Mouse (Mus musculus): ENCODE data around the gene Etv5. TPM values are rescaled to one million over a fixed set of nuclear protein-coding genes. Genes with fewer than 3 reads are reported as not detected.
A peak's percentile ranks its signal among the peaks of the same experiment; 100 is the strongest.
"Not testable (repeated sequence)": the region's sequence is repeated elsewhere in the genome, so short reads cannot be mapped to it uniquely, and the experiment has no call there.

Gene Etv5
- polyA plus RNA-seq, 1 experiment from 2014 or later, result 59.8 TPM

- Histone ChIP-seq H3K9ac (no peak overlapping the region), H3K36me3 (no peaks in the 10 kb centered on the region), H3K27ac (no peak overlapping the region), H3K4me3 (replicated peaks) (no peak overlapping the region), H3K27me3 (no peaks in the 10 kb centered on the region), H3K9me3 (replicated peaks) (no peaks in the 10 kb centered on the region; the same call in 1 of the 2 replicates), H3K4me1 (no peaks in the 10 kb centered on the region), H3K4me2 (no peak overlapping the region)
- no peak for ATAC-seq (replicated peaks; ENCODE audit: low FRiP score)
- 65% methylated on average over 3 of the region's 3 CpGs for WGBS
These were observed 73.9 kb downstream of the Etv5 start for GRCm38 (mm10) chr16:22365596-22365995.

DNA sequence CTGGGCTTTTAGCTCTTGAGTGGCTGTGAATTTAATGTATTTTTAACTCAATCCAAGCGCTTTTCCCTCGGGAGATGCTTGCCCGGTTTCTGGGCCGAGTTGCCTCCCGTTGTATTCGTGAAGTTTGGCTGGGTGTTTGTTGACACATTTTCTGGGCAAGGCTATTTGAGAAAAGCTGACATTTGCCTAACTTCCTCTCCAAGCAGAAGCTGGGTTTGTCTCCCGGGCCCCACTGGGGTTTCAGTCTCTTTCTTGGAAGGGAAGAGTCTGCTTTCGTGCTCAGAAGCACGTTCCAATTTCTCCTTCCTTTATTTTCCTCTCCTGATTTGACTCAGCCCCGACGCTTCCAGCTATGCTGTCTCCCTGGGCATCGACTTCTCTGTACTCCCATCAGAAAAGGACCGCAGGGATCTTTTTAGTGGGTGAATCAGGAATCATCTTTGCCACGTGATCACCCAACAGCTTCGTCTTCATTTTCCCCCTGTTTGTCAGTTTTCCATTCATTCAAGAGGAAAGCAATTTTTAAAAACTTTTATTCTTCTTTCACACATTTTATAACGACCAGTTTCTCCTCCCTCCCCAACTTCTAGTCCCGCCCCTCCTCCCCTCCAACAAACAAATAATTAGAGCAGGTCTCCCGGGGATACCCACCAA is 80.7 kb downstream of the Etv5 start:
- no peak for ATAC-seq (replicated peaks; ENCODE audit: low FRiP score)
- H3K27ac ChIP-seq, result no peak overlapping the region
- no peaks in the 10 kb centered on the region; the same call in 1 of the 2 replicates for H3K9me3 ChIP-seq (replicated peaks)
- no peaks in the 10 kb centered on the region for H3K27me3 ChIP-seq
- no peaks in the 10 kb centered on the region for H3K36me3 ChIP-seq
- H3K9ac ChIP-seq, result no peak overlapping the region
- H3K4me3 ChIP-seq (replicated peaks), result peak overlapping the region; percentile 16; the same call in 1 of the 2 replicates
- H3K4me2 ChIP-seq, result peak overlapping the region; percentile 51
- WGBS, result 19% methylated on average over 18 of the region's 18 CpGs
- H3K4me1 ChIP-seq, result peaks cover 6% of the 10 kb centered on the region; the same call in 1 of the 2 replicates

DNA sequence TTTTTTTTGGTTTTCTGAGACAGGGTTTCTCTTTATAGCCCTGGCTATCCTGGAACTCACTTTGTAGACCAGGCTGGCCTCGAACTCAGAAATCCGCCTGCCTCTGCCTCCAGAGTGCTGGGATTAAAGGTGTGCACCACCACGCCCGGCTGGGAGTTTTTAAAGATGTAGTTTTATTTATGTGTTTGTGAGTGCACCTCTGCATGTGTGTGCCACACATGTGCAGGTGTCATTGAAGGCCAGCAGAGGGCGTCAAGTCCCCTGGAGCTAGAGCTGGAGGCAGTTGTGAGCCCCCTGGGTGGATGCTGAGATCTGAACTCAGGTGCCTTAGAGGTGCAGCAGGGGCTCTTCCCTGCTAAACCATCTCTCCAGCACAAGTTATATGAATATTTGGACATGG is 85.3 kb downstream of the Etv5 start:
- H3K27me3 ChIP-seq; H3K4me3 ChIP-seq (replicated peaks); ATAC-seq (replicated peaks; ENCODE audit: low FRiP score); H3K4me1 ChIP-seq; H3K27ac ChIP-seq; H3K9me3 ChIP-seq (replicated peaks); H3K9ac ChIP-seq; H3K4me2 ChIP-seq; H3K36me3 ChIP-seq: not testable (repeated sequence)
- WGBS, result 87% methylated on average over 5 of the region's 5 CpGs

DNA sequence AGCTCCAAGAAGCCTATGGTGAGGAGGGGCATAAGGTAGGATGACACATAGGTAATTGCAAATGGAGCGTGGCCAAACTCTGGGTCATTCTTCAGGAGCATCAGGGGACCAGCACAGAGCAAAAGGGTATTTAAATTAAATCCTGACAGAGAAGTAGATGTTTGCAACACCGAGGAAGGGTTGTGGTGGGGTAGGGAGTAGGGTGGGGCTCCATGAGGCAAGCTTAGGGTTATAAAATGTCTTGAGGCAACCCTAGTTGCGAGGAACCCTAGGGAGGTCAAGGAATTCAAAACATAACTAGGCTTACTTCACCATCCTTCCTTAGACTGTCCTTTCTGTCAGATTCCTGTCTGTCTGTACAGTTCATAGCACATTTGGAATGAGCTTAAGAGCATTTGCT is 85.9 kb downstream of the Etv5 start:
- H3K4me1 ChIP-seq, result peaks cover 7% of the 10 kb centered on the region
- no peaks in the 10 kb centered on the region for H3K36me3 ChIP-seq
- no peak overlapping the region for H3K4me3 ChIP-seq (replicated peaks)
- no peak overlapping the region for H3K9ac ChIP-seq
- no peaks in the 10 kb centered on the region for H3K9me3 ChIP-seq (replicated peaks)
- ATAC-seq (replicated peaks; ENCODE audit: low FRiP score), result no peak
- no peak overlapping the region for H3K4me2 ChIP-seq
- no peak overlapping the region for H3K27ac ChIP-seq
- WGBS, result 80% methylated on average over 3 of the region's 3 CpGs
- H3K27me3 ChIP-seq, result no peaks in the 10 kb centered on the region

DNA sequence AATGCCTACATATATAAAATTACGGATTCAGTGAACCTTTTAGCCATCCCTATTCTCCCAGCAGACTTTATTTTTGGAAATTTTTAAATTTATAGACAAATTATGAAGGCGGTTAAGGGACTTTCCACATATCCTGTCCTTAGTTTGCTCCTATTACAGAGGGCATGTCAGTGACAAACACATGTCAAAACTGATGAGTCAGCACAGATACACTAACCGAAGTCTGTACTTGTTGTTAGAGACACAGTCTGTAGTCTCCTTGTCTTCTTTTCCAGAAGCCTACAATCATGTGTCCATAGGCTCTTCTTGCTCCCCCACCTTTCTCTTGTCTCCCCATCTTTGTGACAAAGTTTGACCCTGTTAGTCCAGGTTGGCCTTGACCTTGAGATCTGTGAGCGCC is 88.3 kb downstream of the Etv5 start:
- peaks cover 7% of the 10 kb centered on the region for H3K4me1 ChIP-seq
- WGBS, result 91% methylated on average over 4 of the region's 4 CpGs

GRCm38 (mm10) chr16:22349798-22350197 is 89.7 kb downstream of the Etv5 start:
- H3K4me1 ChIP-seq, result peaks cover 7% of the 10 kb centered on the region
- WGBS, result 79% methylated on average over 5 of the region's 5 CpGs
- H3K4me2 ChIP-seq, result no peak overlapping the region
- ATAC-seq (replicated peaks; ENCODE audit: low FRiP score), result no peak
- no peaks in the 10 kb centered on the region for H3K36me3 ChIP-seq
- H3K9ac ChIP-seq, result no peak overlapping the region
- H3K4me3 ChIP-seq (replicated peaks), result no peak overlapping the region
- H3K9me3 ChIP-seq (replicated peaks), result no peaks in the 10 kb centered on the region
- no peak overlapping the region for H3K27ac ChIP-seq
- no peaks in the 10 kb centered on the region for H3K27me3 ChIP-seq

More for the DNA sequence above, 88.3 kb downstream of the Etv5 start:
- Histone ChIP-seq H3K27ac (no peak overlapping the region), H3K36me3 (no peaks in the 10 kb centered on the region), H3K9ac (no peak overlapping the region), H3K27me3 (no peaks in the 10 kb centered on the region), H3K9me3 (replicated peaks) (no peaks in the 10 kb centered on the region), H3K4me3 (replicated peaks) (no peak overlapping the region), H3K4me2 (no peak overlapping the region)
- ATAC-seq (replicated peaks; ENCODE audit: low FRiP score), result no peak

GRCm38 (mm10) chr16:22348478-22349270 is 90.8 kb downstream of the Etv5 start:
- ATAC-seq (replicated peaks; ENCODE audit: low FRiP score), result no peak
- H3K9ac ChIP-seq, result no peak overlapping the region

GRCm38 (mm10) chr16:22348014-22348413 is 91.5 kb downstream of the Etv5 start:
- Histone ChIP-seq H3K9ac (no peak overlapping the region), H3K4me3 (replicated peaks) (no peak overlapping the region), H3K27me3 (no peaks in the 10 kb centered on the region), H3K4me1 (peaks cover 7% of the 10 kb centered on the region), H3K36me3 (no peaks in the 10 kb centered on the region), H3K27ac (no peak overlapping the region), H3K4me2 (no peak overlapping the region), H3K9me3 (replicated peaks) (no peaks in the 10 kb centered on the region)
- 66% methylated on average over 4 of the region's 4 CpGs for WGBS
- no peak for ATAC-seq (replicated peaks; ENCODE audit: low FRiP score)

More at GRCm38 (mm10) chr16:22348478-22349270, 90.8 kb downstream of the Etv5 start:
- no peak overlapping the region for H3K27ac ChIP-seq
- no peak overlapping the region for H3K4me3 ChIP-seq (replicated peaks)
- H3K9me3 ChIP-seq (replicated peaks), result no peaks in the 10 kb centered on the region
- H3K27me3 ChIP-seq, result no peaks in the 10 kb centered on the region
- peaks cover 7% of the 10 kb centered on the region for H3K4me1 ChIP-seq
- peak overlapping the region; percentile 30 for H3K4me2 ChIP-seq
- 37% methylated on average over 16 of the region's 16 CpGs for WGBS
- H3K36me3 ChIP-seq, result no peaks in the 10 kb centered on the region

DNA sequence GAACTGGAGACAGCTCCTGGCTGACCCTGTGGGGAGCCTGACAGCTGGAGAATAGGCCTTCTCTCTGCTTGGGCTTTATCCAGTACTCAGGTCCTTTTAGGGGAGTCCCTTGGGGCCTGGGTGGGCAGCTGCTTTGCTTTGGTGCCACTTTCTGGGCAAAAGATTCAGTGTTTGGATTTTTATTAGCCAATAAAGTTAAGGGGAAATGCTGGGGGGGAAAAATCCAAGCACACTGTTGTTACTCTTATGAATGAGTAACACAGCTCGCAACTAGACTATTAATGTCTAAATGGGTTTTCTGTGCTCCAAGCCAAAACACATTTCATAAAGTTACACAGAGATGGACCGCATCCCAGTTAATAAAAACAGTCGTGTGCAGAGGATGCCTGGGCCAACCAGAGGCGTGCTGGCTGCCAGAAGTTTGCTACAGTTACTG is 98.3 kb downstream of the Etv5 start:
- no peaks in the 10 kb centered on the region for H3K4me1 ChIP-seq
- H3K27me3 ChIP-seq, result no peaks in the 10 kb centered on the region
- H3K4me3 ChIP-seq (replicated peaks), result no peak overlapping the region
- ATAC-seq (replicated peaks; ENCODE audit: low FRiP score), result no peak
- no peak overlapping the region for H3K4me2 ChIP-seq
- no peaks in the 10 kb centered on the region for H3K9me3 ChIP-seq (replicated peaks)
- H3K9ac ChIP-seq, result no peak overlapping the region
- H3K36me3 ChIP-seq, result no peaks in the 10 kb centered on the region
- 72% methylated on average over 4 of the region's 4 CpGs for WGBS
- no peak overlapping the region for H3K27ac ChIP-seq

GRCm38 (mm10) chr16:22335781-22336180 is 103.7 kb downstream of the Etv5 start:
- no peak overlapping the region for H3K4me3 ChIP-seq (replicated peaks)
- no peak overlapping the region for H3K4me2 ChIP-seq
- no peaks in the 10 kb centered on the region for H3K27me3 ChIP-seq
- no peaks in the 10 kb centered on the region for H3K36me3 ChIP-seq
- no peak overlapping the region for H3K27ac ChIP-seq
- H3K9me3 ChIP-seq (replicated peaks), result peaks cover 8% of the 10 kb centered on the region; the same call in 1 of the 2 replicates
- H3K4me1 ChIP-seq, result no peaks in the 10 kb centered on the region
- no peak for ATAC-seq (replicated peaks; ENCODE audit: low FRiP score)
- WGBS, result 74% methylated on average over 3 of the region's 3 CpGs
- H3K9ac ChIP-seq, result no peak overlapping the region

All from kidney, embryonic 15.5 days (tissue).